Mouse (Mus musculus) heart, postnatal 0 days (tissue): ENCODE data around the gene Dgkd. TPM values are rescaled to one million over a fixed set of nuclear protein-coding genes. Genes with fewer than 3 reads are reported as not detected.

Experiments
- ATAC-seq: fragments of 200-750 bp; cut with Nextera tagmentation; 2 replicates; pipeline ENCODE4 v1.8.0; 2017; ENCODE audit warnings: low read depth, moderate number of reproducible peaks, moderate library complexity; ENCODE audit not compliant: insufficient read depth
- DNase-seq: peaks from one replicate; pipeline ENCODE4 v3.0.0-alpha.2; 2016; ENCODE audit warnings: low spot score
- H3K27ac ChIP-seq: fragments of 300-500 bp; sonication (generic); 2 replicates; pipeline ENCODE4 v1.5.1; 2014; ENCODE audit warnings: low read depth, mild to moderate bottlenecking
- H3K27me3 ChIP-seq: fragments of 300-500 bp; sonication (generic); 2 replicates; pipeline ENCODE4 v1.6.1; 2014; ENCODE audit warnings: low read length, mixed read lengths; ENCODE audit not compliant: control insufficient read depth, insufficient read depth
- H3K36me3 ChIP-seq: fragments of 300-500 bp; sonication (generic); replicated peaks from 2 replicates; pipeline ENCODE4 v1.6.1; 2014; ENCODE audit warnings: low read length, mixed read lengths; ENCODE audit not compliant: control insufficient read depth, insufficient read depth
- H3K4me1 ChIP-seq: fragments of 300-500 bp; sonication (generic); 2 replicates; pipeline ENCODE4 v1.6.1; 2014; ENCODE audit warnings: antibody characterized with exemption; ENCODE audit not compliant: control insufficient read depth, insufficient read depth
- H3K4me2 ChIP-seq: fragments of 300-500 bp; sonication (generic); 2 replicates; pipeline ENCODE4 v1.6.1; 2014; ENCODE audit warnings: low read depth, mild to moderate bottlenecking, low read length, moderate library complexity
- H3K4me3 ChIP-seq: fragments of 300-500 bp; sonication (generic); 2 replicates; pipeline ENCODE4 v1.5.1; 2014; ENCODE audit warnings: low read depth, low read length
- H3K9ac ChIP-seq: fragments of 300-500 bp; sonication (generic); replicated peaks from 2 replicates; pipeline ENCODE4 v1.6.1; 2014; ENCODE audit warnings: low read depth, low read length, mixed read lengths
- H3K9me3 ChIP-seq: fragments of 300-500 bp; sonication (generic); replicated peaks from 2 replicates; pipeline ENCODE4 v1.6.1; 2016; ENCODE audit warnings: low read length; ENCODE audit not compliant: control insufficient read depth
- CTCF ChIP-seq: IDR thresholded peaks from 2 replicates; pipeline ENCODE4 v1.5.1; 2016; ENCODE audit warnings: antibody characterized with exemption, control low read depth, low read depth
- EP300 ChIP-seq: IDR thresholded peaks from 2 replicates; pipeline ENCODE4 v1.6.1; 2016; ENCODE audit warnings: antibody characterized with exemption, low read depth
- WGBS: fragments of 180-500 bp; shearing (Covaris S2); extraction: QIAGEN DNeasy Blood & Tissue Kit; methylation state at CpG from one replicate; pipeline ENCODE4 v1.1.7; 2014; 5-methylcytosine and 5-hydroxymethylcytosine counted together
- polyA plus RNA-seq: library from polyadenylated mRNA; unstranded; fragments of >200 nt; fragmentation: Nextera tagmentation; extraction: Ambion mirVana; gene quantifications from 2 replicates; pipeline ENCODE4 v1.2.1, GENCODE M21; 2015
- total RNA-seq: library from RNA; depleted of rRNA; stranded (reverse); fragments of >200 nt; gene quantifications from 2 replicates; pipeline ENCODE4 v1.2.3, GENCODE M21; 2014; ENCODE audit warnings: low replicate concordance; rRNA removed

The Dgkd gene
- total and polyA plus RNA-seq, 2 experiments from 2014 or later = 14.1 to 40.5 TPM

- Histone ChIP-seq H3K4me2 (no peak overlapping the region), H3K9ac (no peak overlapping the region), H3K27ac (no peak overlapping the region), H3K27me3 (no peaks in the 10 kb centered on the region), H3K9me3 (no peaks in the 10 kb centered on the region), H3K4me3 (no peak overlapping the region), H3K36me3 (peaks cover 75% of the 10 kb centered on the region), H3K4me1 (no peaks in the 10 kb centered on the region)
- no peak for TF ChIP-seq EP300
- TF ChIP-seq CTCF = no peak
- 94% methylated on average over 2 of the region's 2 CpGs for WGBS
- DNase-seq (no peak), ATAC-seq (no peak)
These were observed 139.6 kb downstream of the Dgkd start for GRCm38 (mm10) chr1:87992716-87993115.

Other genes with a start within 250 kb of the Dgkd start
- gene Inpp5d, start 233.0 kb upstream of the Dgkd start, total RNA-seq = 9.9 and 66.4 TPM in 2 replicates
- gene Inpp5d, start 233.0 kb upstream of the Dgkd start, polyA plus RNA-seq = 3.2 and 5.0 TPM in 2 replicates
- 36.8 and 37.1 TPM in 2 replicates for gene Atg16l1, start 97.4 kb upstream of the Dgkd start, total RNA-seq
- 19.0 and 19.6 TPM in 2 replicates for gene Atg16l1, start 97.4 kb upstream of the Dgkd start, polyA plus RNA-seq
- 0.11 TPM in 1 of 2 replicates, not detected in the other for gene Sag, start 49.6 kb upstream of the Dgkd start, total RNA-seq
- gene Sag, start 49.6 kb upstream of the Dgkd start, polyA plus RNA-seq = 0.31 and 0.40 TPM in 2 replicates
- 27.4 and 33.5 TPM in 2 replicates for gene Usp40, start 155.3 kb downstream of the Dgkd start, total RNA-seq
- 15.7 and 18.6 TPM in 2 replicates for gene Usp40, start 155.3 kb downstream of the Dgkd start, polyA plus RNA-seq
- not detected in 2 replicates for gene Ugt1a10, start 202.1 kb downstream of the Dgkd start, total RNA-seq
- not detected in 2 replicates for gene Ugt1a10, start 202.1 kb downstream of the Dgkd start, polyA plus RNA-seq
- gene Ugt1a9, start 217.5 kb downstream of the Dgkd start, total RNA-seq = not detected in 2 replicates
- not detected in 2 replicates for gene Ugt1a9, start 217.5 kb downstream of the Dgkd start, polyA plus RNA-seq
- gene Ugt1a8, start 234.5 kb downstream of the Dgkd start, total RNA-seq = not detected in 2 replicates
- gene Ugt1a8, start 234.5 kb downstream of the Dgkd start, polyA plus RNA-seq = not detected in 2 replicates
- gene Ugt1a7c, start 241.8 kb downstream of the Dgkd start, total RNA-seq = 0.73 and 0.99 TPM in 2 replicates
- 1.8 and 1.9 TPM in 2 replicates for gene Ugt1a7c, start 241.8 kb downstream of the Dgkd start, polyA plus RNA-seq
- gene Ugt1a6b, start 250.0 kb downstream of the Dgkd start, total RNA-seq = 0.19 and 0.27 TPM in 2 replicates
- 0.14 TPM in 1 of 2 replicates, not detected in the other for gene Ugt1a6b, start 250.0 kb downstream of the Dgkd start, polyA plus RNA-seq